Mouse (Mus musculus): ENCODE measurements around the gene Gm2115. TPM values are rescaled to one million over a fixed set of nuclear protein-coding genes. Genes with fewer than 3 reads are reported as not detected.

Gene Gm2115
- polyA plus RNA-seq, 1 experiment from 2014 or later, result 0.10 TPM

GRCm38 (mm10) chr7:84544946-84545345 lies 16.2 kb downstream of the Gm2115 start:
- Histone ChIP-seq H3K4me1 (replicated peaks) (no peaks in the 10 kb centered on the region), H3K4me3 (no peak overlapping the region), H3K9me3 (replicated peaks) (no peaks in the 10 kb centered on the region), H3K27me3 (replicated peaks) (0 out of 2 replicates have a peak, but pooled peaks cover 5% of the 10 kb centered on the region), H3K9ac (no peak overlapping the region), H3K27ac (ENCODE audit: poor library complexity, severe bottlenecking) (no peak overlapping the region), H3K4me2 (no peak overlapping the region), H3K36me3 (no peaks in the 10 kb centered on the region)
- ATAC-seq (ENCODE audit: insufficient number of reproducible peaks, low FRiP score), result no peak
- WGBS, result 79% methylated on average over 4 of the region's 4 CpGs

GRCm38 (mm10) chr7:84546667-84547066 lies 17.9 kb downstream of the Gm2115 start:
- Histone ChIP-seq H3K27ac (ENCODE audit: poor library complexity, severe bottlenecking) (no peak overlapping the region), H3K27me3 (replicated peaks) (no peaks in the 10 kb centered on the region), H3K4me2 (no peak overlapping the region), H3K9ac (no peak overlapping the region), H3K36me3 (no peaks in the 10 kb centered on the region), H3K4me3 (no peak overlapping the region), H3K9me3 (replicated peaks) (no peaks in the 10 kb centered on the region), H3K4me1 (replicated peaks) (no peaks in the 10 kb centered on the region)
- WGBS, result 70% methylated on average over 4 of the region's 4 CpGs
- no peak for ATAC-seq (ENCODE audit: insufficient number of reproducible peaks, low FRiP score)

GRCm38 (mm10) chr7:84551472-84551871 lies 22.7 kb downstream of the Gm2115 start:
- Histone ChIP-seq H3K27me3 (replicated peaks) (no peaks in the 10 kb centered on the region), H3K27ac (ENCODE audit: poor library complexity, severe bottlenecking) (no peak overlapping the region), H3K36me3 (no peaks in the 10 kb centered on the region), H3K4me3 (no peak overlapping the region), H3K9me3 (replicated peaks) (no peaks in the 10 kb centered on the region), H3K9ac (no peak overlapping the region), H3K4me1 (replicated peaks) (no peaks in the 10 kb centered on the region), H3K4me2 (no peak overlapping the region)
- WGBS, result 80% methylated on average over 2 of the region's 2 CpGs
- ATAC-seq (ENCODE audit: insufficient number of reproducible peaks, low FRiP score), result no peak

- H3K4me1 ChIP-seq (replicated peaks), result no peaks in the 10 kb centered on the region
- WGBS, result 61% methylated on average over 3 of the region's 3 CpGs
- H3K27me3 ChIP-seq (replicated peaks), result no peaks in the 10 kb centered on the region
- H3K27ac ChIP-seq (ENCODE audit: poor library complexity, severe bottlenecking), result no peak overlapping the region
- ATAC-seq (ENCODE audit: insufficient number of reproducible peaks, low FRiP score), result no peak
- H3K4me2 ChIP-seq, result no peak overlapping the region
- no peaks in the 10 kb centered on the region for H3K36me3 ChIP-seq
- H3K9ac ChIP-seq, result no peak overlapping the region
- no peaks in the 10 kb centered on the region for H3K9me3 ChIP-seq (replicated peaks)
- H3K4me3 ChIP-seq, result no peak overlapping the region
Observed at GRCm38 (mm10) chr7:84555294-84555693, 26.5 kb downstream of the Gm2115 start.

GRCm38 (mm10) chr7:84557332-84557731 lies 28.6 kb downstream of the Gm2115 start:
- Histone ChIP-seq H3K4me2 (no peak overlapping the region), H3K4me1 (replicated peaks) (no peaks in the 10 kb centered on the region), H3K4me3 (no peak overlapping the region), H3K27me3 (replicated peaks) (no peaks in the 10 kb centered on the region), H3K36me3 (no peaks in the 10 kb centered on the region), H3K9ac (no peak overlapping the region), H3K9me3 (replicated peaks) (no peaks in the 10 kb centered on the region), H3K27ac (ENCODE audit: poor library complexity, severe bottlenecking) (no peak overlapping the region)
- no peak for ATAC-seq (ENCODE audit: insufficient number of reproducible peaks, low FRiP score)
- WGBS, result 71% methylated on average over 3 of the region's 3 CpGs

- H3K9me3 ChIP-seq (replicated peaks), result no peaks in the 10 kb centered on the region
- no peak overlapping the region for H3K4me3 ChIP-seq
- H3K4me1 ChIP-seq (replicated peaks), result peaks cover 2% of the 10 kb centered on the region; the same call in 1 of the 2 replicates
- no peaks in the 10 kb centered on the region for H3K27me3 ChIP-seq (replicated peaks)
- H3K4me2 ChIP-seq, result no peak overlapping the region
- no peak for ATAC-seq (ENCODE audit: insufficient number of reproducible peaks, low FRiP score)
- H3K36me3 ChIP-seq, result no peaks in the 10 kb centered on the region
- no peak overlapping the region for H3K9ac ChIP-seq
- WGBS, result 91% methylated on average over 1 of the region's 1 CpGs
- no peak overlapping the region for H3K27ac ChIP-seq (ENCODE audit: poor library complexity, severe bottlenecking)
Observed at GRCm38 (mm10) chr7:84560500-84560899, 31.7 kb downstream of the Gm2115 start.

- no peak overlapping the region for H3K4me2 ChIP-seq
- no peak overlapping the region for H3K9ac ChIP-seq
- no peaks in the 10 kb centered on the region for H3K9me3 ChIP-seq (replicated peaks)
- H3K4me3 ChIP-seq, result no peak overlapping the region
- 80% methylated on average over 3 of the region's 3 CpGs for WGBS
- no peaks in the 10 kb centered on the region for H3K27me3 ChIP-seq (replicated peaks)
- ATAC-seq (ENCODE audit: insufficient number of reproducible peaks, low FRiP score), result no peak
- no peaks in the 10 kb centered on the region for H3K36me3 ChIP-seq
- peaks cover 11% of the 10 kb centered on the region for H3K4me1 ChIP-seq (replicated peaks)
- H3K27ac ChIP-seq (ENCODE audit: poor library complexity, severe bottlenecking), result no peak overlapping the region
Observed at GRCm38 (mm10) chr7:84564236-84564635, 35.5 kb downstream of the Gm2115 start.

- H3K27ac ChIP-seq (ENCODE audit: poor library complexity, severe bottlenecking), result peak overlapping the region; percentile 83
- no peaks in the 10 kb centered on the region for H3K36me3 ChIP-seq
- no peaks in the 10 kb centered on the region for H3K27me3 ChIP-seq (replicated peaks)
- H3K4me1 ChIP-seq (replicated peaks), result peaks cover 11% of the 10 kb centered on the region
- ATAC-seq (ENCODE audit: insufficient number of reproducible peaks, low FRiP score), result peak; percentile 63; the same call in 1 of the 2 replicates
- peak overlapping the region; percentile 30; the same call in 1 of the 2 replicates for H3K4me2 ChIP-seq
- H3K4me3 ChIP-seq, result no peak overlapping the region
- 35% methylated on average over 6 of the region's 6 CpGs for WGBS
- H3K9ac ChIP-seq, result no peak overlapping the region
- H3K9me3 ChIP-seq (replicated peaks), result no peaks in the 10 kb centered on the region
Observed at GRCm38 (mm10) chr7:84566200-84566599, 37.4 kb downstream of the Gm2115 start.

- WGBS, result 74% methylated on average over 2 of the region's 2 CpGs
Observed at GRCm38 (mm10) chr7:84577034-84577433, 48.3 kb downstream of the Gm2115 start.

GRCm38 (mm10) chr7:84578841-84579240 lies 50.1 kb downstream of the Gm2115 start:
- no peak overlapping the region for H3K4me2 ChIP-seq
- no peak for ATAC-seq (ENCODE audit: insufficient number of reproducible peaks, low FRiP score)
- no peaks in the 10 kb centered on the region for H3K4me1 ChIP-seq (replicated peaks)
- H3K36me3 ChIP-seq, result no peaks in the 10 kb centered on the region
- no peak overlapping the region for H3K4me3 ChIP-seq
- H3K9ac ChIP-seq, result no peak overlapping the region
- no peaks in the 10 kb centered on the region for H3K27me3 ChIP-seq (replicated peaks)
- no peak overlapping the region for H3K27ac ChIP-seq (ENCODE audit: poor library complexity, severe bottlenecking)
- WGBS, result 89% methylated on average over 1 of the region's 1 CpGs
- H3K9me3 ChIP-seq (replicated peaks), result no peaks in the 10 kb centered on the region

More at GRCm38 (mm10) chr7:84577034-84577433, 48.3 kb downstream of the Gm2115 start:
- no peak overlapping the region for H3K9ac ChIP-seq
- no peaks in the 10 kb centered on the region for H3K4me1 ChIP-seq (replicated peaks)
- no peak overlapping the region for H3K4me3 ChIP-seq
- H3K27ac ChIP-seq (ENCODE audit: poor library complexity, severe bottlenecking), result no peak overlapping the region
- no peaks in the 10 kb centered on the region for H3K9me3 ChIP-seq (replicated peaks)
- H3K4me2 ChIP-seq, result no peak overlapping the region
- no peaks in the 10 kb centered on the region for H3K36me3 ChIP-seq
- H3K27me3 ChIP-seq (replicated peaks), result no peaks in the 10 kb centered on the region
- no peak for ATAC-seq (ENCODE audit: insufficient number of reproducible peaks, low FRiP score)

- Histone ChIP-seq H3K27me3 (replicated peaks) (no peaks in the 10 kb centered on the region), H3K36me3 (no peaks in the 10 kb centered on the region), H3K4me2 (no peak overlapping the region), H3K4me1 (replicated peaks) (no peaks in the 10 kb centered on the region), H3K4me3 (no peak overlapping the region), H3K9ac (no peak overlapping the region), H3K9me3 (replicated peaks) (no peaks in the 10 kb centered on the region), H3K27ac (ENCODE audit: poor library complexity, severe bottlenecking) (no peak overlapping the region)
- no peak for ATAC-seq (ENCODE audit: insufficient number of reproducible peaks, low FRiP score)
- 70% methylated on average over 1 of the region's 1 CpGs for WGBS
Observed at GRCm38 (mm10) chr7:84579769-84580168, 51.0 kb downstream of the Gm2115 start.

GRCm38 (mm10) chr7:84585086-84585485 lies 56.3 kb downstream of the Gm2115 start:
- Histone ChIP-seq H3K9me3 (replicated peaks) (no peaks in the 10 kb centered on the region), H3K27ac (ENCODE audit: poor library complexity, severe bottlenecking) (no peak overlapping the region), H3K4me1 (replicated peaks) (peaks cover 20% of the 10 kb centered on the region), H3K27me3 (replicated peaks) (no peaks in the 10 kb centered on the region), H3K4me3 (no peak overlapping the region), H3K9ac (no peak overlapping the region), H3K36me3 (no peaks in the 10 kb centered on the region), H3K4me2 (no peak overlapping the region)
- WGBS, result 88% methylated on average over 4 of the region's 4 CpGs
- no peak for ATAC-seq (ENCODE audit: insufficient number of reproducible peaks, low FRiP score)
